Comparison of ENCODE assay signal across 9 mouse cellular contexts in the genomic region with DNA sequence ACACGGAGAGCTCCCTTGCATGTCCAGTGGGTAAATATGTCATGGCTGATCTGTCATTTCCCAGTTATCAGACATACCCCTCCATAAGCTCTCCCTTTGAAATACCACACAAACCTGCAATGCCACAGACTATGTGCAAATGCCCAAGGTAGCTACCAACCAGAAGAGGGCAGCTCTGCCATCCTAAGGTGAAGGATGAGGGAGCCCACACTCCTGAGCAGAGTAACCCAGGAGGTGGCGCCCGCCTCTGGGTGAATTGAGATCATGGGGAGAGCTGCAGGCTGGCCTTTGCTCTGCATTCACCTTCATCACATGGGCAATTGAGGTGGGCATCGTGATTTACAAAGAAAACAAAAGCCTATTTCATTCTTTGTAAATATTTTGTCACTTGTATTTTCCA. TPM values are rescaled to one million over a fixed set of nuclear protein-coding genes. Genes with fewer than 3 reads are reported as not detected.
DNase-seq lines count a peak whose midpoint lies in the region; ATAC-seq and TF ChIP-seq lines count a peak whose summit lies in the region.
"Had no signal": no experiment of that assay in that cellular context is flagged by ENCODE, and none has a peak within 500 bp of the region (broad histone marks: within the 10 kb centered on the region; RNA-seq: fewer than 3 reads in every experiment).

No protein-coding gene starts in this region.

- H3K4me3 ChIP-seq in embryonic fibroblast, embryonic 13.5 days (ENCODE audit: insufficient read depth, low read length): no peak overlapping the region
- no peak overlapping the region for H3K4me3 ChIP-seq in forebrain, embryonic 13.5 days
- H3K4me3 ChIP-seq: neural tube, embryonic 13.5 days had no signal

- H3K27me3 ChIP-seq in forebrain, embryonic 13.5 days: no peaks in the 10 kb centered on the region
- H3K27me3 ChIP-seq: neural tube, embryonic 13.5 days had no signal

- 24% methylated on average over 4 of the region's 4 CpGs for WGBS in forebrain, embryonic 13.5 days

- H3K4me1 ChIP-seq in embryonic fibroblast, embryonic 13.5 days (ENCODE audit: control insufficient read depth, insufficient read depth, low read length): no peaks in the 10 kb centered on the region
- H3K4me1 ChIP-seq in forebrain, embryonic 13.5 days: peaks cover 5% of the 10 kb centered on the region

- no peak overlapping the region for H3K4me2 ChIP-seq in forebrain, embryonic 13.5 days
- H3K4me2 ChIP-seq: neural tube, embryonic 13.5 days had no signal

- peak; percentile 60; the same call in 1 of the 2 replicates for TF ChIP-seq CTCF in embryonic fibroblast, embryonic 13.5 days (IDR thresholded peaks at IDR 0.05; ENCODE audit: borderline replicate concordance, insufficient read depth, low read length)

- no peak overlapping the region for H3K9ac ChIP-seq in forebrain, embryonic 13.5 days
- H3K9ac ChIP-seq: neural tube, embryonic 13.5 days had no signal

- no peaks in the 10 kb centered on the region for H3K36me3 ChIP-seq in forebrain, embryonic 13.5 days (ENCODE audit: poor library complexity, severe bottlenecking)
- H3K36me3 ChIP-seq: neural tube, embryonic 13.5 days had no signal

- H3K27ac ChIP-seq in embryonic fibroblast, embryonic 13.5 days (ENCODE audit: insufficient read depth, low read length): no peak overlapping the region
- no peak overlapping the region for H3K27ac ChIP-seq in forebrain, embryonic 13.5 days
- H3K27ac ChIP-seq: neural tube, embryonic 13.5 days had no signal

- TF ChIP-seq POLR2A in embryonic fibroblast, embryonic 13.5 days (IDR thresholded peaks at IDR 0.05; ENCODE audit: low read depth, low read length): no peak

- no peak for ATAC-seq in forebrain, embryonic 13.5 days

- DNase-seq in layer of hippocampus, adult 11-12 months (ENCODE audit: low spot score): peak; percentile 85
- no peak for DNase-seq in layer of hippocampus, adult 9-10 months (ENCODE audit: low spot score)
- peak; percentile 39 for DNase-seq in adipocyte (ENCODE audit: low spot score)
- DNase-seq in kidney, postnatal 36 days: peak; percentile 89 to 92
- peak; percentile 93 for DNase-seq in lung, postnatal 36 days
- DNase-seq in spleen, postnatal 36 days (ENCODE audit: low spot score in 2 of 2): peak; percentile 82 to 83

- no peaks in the 10 kb centered on the region for H3K9me3 ChIP-seq in forebrain, embryonic 13.5 days (replicated peaks)
- H3K9me3 ChIP-seq: neural tube, embryonic 13.5 days had no signal

RNA-seq across cellular contexts. Expression of gene Brf1, which starts 4.5 kb away (rescaled TPM):
- polyA plus RNA-seq in embryonic fibroblast, embryonic 13.5 days (2011; ENCODE audit: insufficient read length, low read depth, missing spikeins): 25.3 and 37.2 TPM in 2 replicates
- polyA plus RNA-seq in forebrain, embryonic 13.5 days (2015; fragmentation: Nextera tagmentation; extraction: Ambion mirVana): 62.5 and 68.8 TPM in 2 replicates

RNA-seq across cellular contexts. Expression of gene Pacs2, which starts 9.3 kb away (rescaled TPM):
- polyA plus RNA-seq in embryonic fibroblast, embryonic 13.5 days (2011; ENCODE audit: insufficient read length, low read depth, missing spikeins): 33.4 and 44.5 TPM in 2 replicates
- 17.4 and 20.9 TPM in 2 replicates for polyA plus RNA-seq in forebrain, embryonic 13.5 days (2015; fragmentation: Nextera tagmentation; extraction: Ambion mirVana)

RNA-seq across cellular contexts. Expression of gene Btbd6, which starts 28.7 kb away (rescaled TPM):
- polyA plus RNA-seq in embryonic fibroblast, embryonic 13.5 days (2011; ENCODE audit: insufficient read length, low read depth, missing spikeins): 7.9 and 9.0 TPM in 2 replicates
- 30.3 and 32.7 TPM in 2 replicates for polyA plus RNA-seq in forebrain, embryonic 13.5 days (2015; fragmentation: Nextera tagmentation; extraction: Ambion mirVana)
